Mouse (Mus musculus) cortical plate, adult 2 months (tissue): Measurements from ENCODE around the gene Flt3l. TPM values are rescaled to one million over a fixed set of nuclear protein-coding genes. Genes with fewer than 3 reads are reported as not detected.

ENCODE experiments used
- H3K27ac ChIP-seq: fragments of 200-500 bp; 2 replicates; pipeline ENCODE4 v1.5.1; 2012; ENCODE audit warnings: low read length, control low read depth, inconsistent platforms; ENCODE audit not compliant: insufficient read depth
- H3K4me1 ChIP-seq: fragments of 200-500 bp; 2 replicates; pipeline ENCODE4 v1.6.1; 2011; ENCODE audit warnings: low read length; ENCODE audit not compliant: control insufficient read depth, insufficient read depth
- H3K4me3 ChIP-seq: fragments of 200-500 bp; 2 replicates; pipeline ENCODE4 v1.5.1; 2011; ENCODE audit warnings: mild to moderate bottlenecking, low read length, control low read depth; ENCODE audit not compliant: insufficient read depth
- CTCF ChIP-seq: fragments of 200-500 bp; IDR thresholded peaks from 2 replicates; pipeline ENCODE4 v1.5.1; 2011; ENCODE audit warnings: mild to moderate bottlenecking, control low read depth, low read length; ENCODE audit not compliant: insufficient read depth; ENCODE audit errors: extremely low read depth
- POLR2A ChIP-seq: fragments of 200-500 bp; IDR thresholded peaks from 2 replicates; pipeline ENCODE4 v1.6.1; 2011; ENCODE audit warnings: mild to moderate bottlenecking, low read length, control low read depth; ENCODE audit not compliant: insufficient read depth; ENCODE audit errors: extremely low read depth
- polyA plus RNA-seq: library from polyadenylated mRNA; depleted of rRNA; stranded (reverse); fragments of >200 nt; gene quantifications from 2 replicates; pipeline ENCODE4 v1.2.3, GENCODE M21; 2012

Flt3l gene
- polyA plus RNA-seq, 1 experiment = 18.4 TPM

GRCm38 (mm10) chr7:45094121-45094520 is 42.1 kb downstream of the Flt3l start:
- TF ChIP-seq CTCF = no peak
- Histone ChIP-seq H3K4me1 (no peaks in the 10 kb centered on the region; the same call in 1 of the 2 replicates), H3K4me3 (no peak overlapping the region), H3K27ac (no peak overlapping the region)

- TF ChIP-seq CTCF (no peak), POLR2A (no peak)
- Histone ChIP-seq H3K4me1 (no peaks in the 10 kb centered on the region; the same call in 1 of the 2 replicates), H3K27ac (no peak overlapping the region), H3K4me3 (no peak overlapping the region)
These were observed 42.7 kb downstream of the Flt3l start for GRCm38 (mm10) chr7:45093516-45093905.

GRCm38 (mm10) chr7:45092828-45093515 is 43.3 kb downstream of the Flt3l start:
- no peaks in the 10 kb centered on the region; the same call in 1 of the 2 replicates for H3K4me1 ChIP-seq
- no peak overlapping the region for H3K4me3 ChIP-seq
- TF ChIP-seq CTCF (no peak), POLR2A (no peak)
- H3K27ac ChIP-seq = no peak overlapping the region

- TF ChIP-seq POLR2A (no peak), CTCF (no peak)
- Histone ChIP-seq H3K27ac (no peak within 1 kb of the TSS), H3K4me1 (no peaks in the 10 kb centered on the region; the same call in 1 of the 2 replicates), H3K4me3 (peak within 1 kb of the TSS; percentile 8; the same call in 1 of the 2 replicates)
These were observed 44.2 kb downstream of the Flt3l start, which contains the start of gene Rcn3 for GRCm38 (mm10) chr7:45092048-45092447. TSS of gene Rcn3 (minus strand) at chr7:45092221.

GRCm38 (mm10) chr7:45091001-45091990 is 44.9 kb downstream of the Flt3l start:
- H3K27ac ChIP-seq = no peak overlapping the region

GRCm38 (mm10) chr7:45090251-45090977 is 45.8 kb downstream of the Flt3l start:
- Histone ChIP-seq H3K4me1 (no peaks in the 10 kb centered on the region; the same call in 1 of the 2 replicates), H3K4me3 (no peak overlapping the region), H3K27ac (no peak overlapping the region)
- TF ChIP-seq CTCF = no peak
- TF ChIP-seq POLR2A = no peak

More at GRCm38 (mm10) chr7:45091001-45091990, 44.9 kb downstream of the Flt3l start:
- Histone ChIP-seq H3K4me3 (0 out of 2 replicates have a peak overlapping the region, but pooled peaks have one; percentile 8), H3K4me1 (no peaks in the 10 kb centered on the region; the same call in 1 of the 2 replicates)
- TF ChIP-seq CTCF (no peak), POLR2A (no peak)

GRCm38 (mm10) chr7:45088597-45088996 is 47.6 kb downstream of the Flt3l start:
- Histone ChIP-seq H3K4me1 (no peaks in the 10 kb centered on the region; the same call in 1 of the 2 replicates), H3K4me3 (no peak overlapping the region), H3K27ac (no peak overlapping the region)
- TF ChIP-seq POLR2A (no peak), CTCF (no peak)

- no peak overlapping the region for H3K4me3 ChIP-seq
- no peaks in the 10 kb centered on the region; the same call in 1 of the 2 replicates for H3K4me1 ChIP-seq
- H3K27ac ChIP-seq = no peak overlapping the region
- TF ChIP-seq POLR2A (no peak), CTCF (no peak)
These were observed 50.1 kb downstream of the Flt3l start for GRCm38 (mm10) chr7:45086084-45086483.
